Mouse (Mus musculus) kidney, embryonic 16.5 days (tissue): Measurements from ENCODE around the gene Hist1h1a. TPM values are rescaled to one million over a fixed set of nuclear protein-coding genes. Genes with fewer than 3 reads are reported as not detected.
"Not testable (repeated sequence)": the region's sequence is repeated elsewhere in the genome, so short reads cannot be mapped to it uniquely, and the experiment has no call there.

Experiments
- ATAC-seq: fragments of 200-750 bp; cut with Nextera tagmentation; 2 replicates; pipeline ENCODE4 v1.8.0; 2017; ENCODE audit warnings: moderate TSS enrichment; ENCODE audit not compliant: low FRiP score, low TSS enrichment
- H3K27ac ChIP-seq: fragments of 300-500 bp; sonication (generic); 2 replicates; pipeline ENCODE4 v1.5.1; 2014; ENCODE audit warnings: low read length
- H3K27me3 ChIP-seq: fragments of 300-500 bp; sonication (generic); 2 replicates; pipeline ENCODE4 v1.6.1; 2014; ENCODE audit warnings: low read length, control low read depth, mixed read lengths; ENCODE audit not compliant: insufficient read depth
- H3K36me3 ChIP-seq: fragments of 300-500 bp; sonication (generic); 2 replicates; pipeline ENCODE4 v1.6.1; 2014; ENCODE audit warnings: low read length, control low read depth, mixed read lengths; ENCODE audit not compliant: insufficient read depth
- H3K4me1 ChIP-seq: fragments of 300-500 bp; sonication (generic); 2 replicates; pipeline ENCODE4 v1.6.1; 2014; ENCODE audit warnings: low read length, control low read depth, mixed read lengths; ENCODE audit not compliant: insufficient read depth
- H3K4me2 ChIP-seq: fragments of 300-500 bp; sonication (generic); replicated peaks from 2 replicates; pipeline ENCODE4 v1.6.1; 2014; ENCODE audit warnings: low read depth, low read length
- H3K4me3 ChIP-seq: fragments of 300-500 bp; sonication (generic); 2 replicates; pipeline ENCODE4 v1.5.1; 2014; ENCODE audit warnings: mild to moderate bottlenecking, low read length
- H3K9ac ChIP-seq: fragments of 300-500 bp; sonication (generic); replicated peaks from 2 replicates; pipeline ENCODE4 v1.6.1; 2014; ENCODE audit warnings: low read length
- H3K9me3 ChIP-seq: fragments of 300-500 bp; sonication (generic); 2 replicates; pipeline ENCODE4 v1.6.1; 2016; ENCODE audit warnings: low read length, control low read depth
- WGBS: fragments of 180-500 bp; shearing (Covaris S2); extraction: QIAGEN DNeasy Blood & Tissue Kit; methylation state at CpG from one replicate; pipeline ENCODE4 v1.1.7; 2014; 5-methylcytosine and 5-hydroxymethylcytosine counted together
- polyA plus RNA-seq: library from polyadenylated mRNA; unstranded; fragments of >200 nt; fragmentation: Nextera tagmentation; extraction: Ambion mirVana; gene quantifications from 2 replicates; pipeline ENCODE4 v1.2.1, GENCODE M21; 2015

The Hist1h1a gene
- polyA plus RNA-seq, 1 experiment from 2014 or later = 1.7 TPM

GRCm38 (mm10) chr13:23757921-23758320 is 5.5 kb upstream of the Hist1h1a start:
- Histone ChIP-seq H3K4me1 (peaks cover 18% of the 10 kb centered on the region), H3K9me3 (no peaks in the 10 kb centered on the region), H3K27me3 (no peaks in the 10 kb centered on the region), H3K36me3 (no peaks in the 10 kb centered on the region), H3K4me2 (0 out of 2 replicates have a peak overlapping the region, but pooled peaks have one; percentile 31), H3K9ac (no peak overlapping the region), H3K27ac (0 out of 2 replicates have a peak overlapping the region, but pooled peaks have one; percentile 46), H3K4me3 (no peak overlapping the region)
- WGBS = 36% methylated on average over 3 of the region's 3 CpGs
- no peak for ATAC-seq

GRCm38 (mm10) chr13:23759251-23759771 is 4.2 kb upstream of the Hist1h1a start:
- Histone ChIP-seq H3K4me2 (no peak overlapping the region), H3K9me3 (no peaks in the 10 kb centered on the region), H3K4me1 (peaks cover 28% of the 10 kb centered on the region), H3K36me3 (no peaks in the 10 kb centered on the region), H3K9ac (no peak overlapping the region), H3K4me3 (no peak overlapping the region), H3K27ac (no peak overlapping the region), H3K27me3 (no peaks in the 10 kb centered on the region)
- WGBS = 67% methylated on average over 3 of the region's 3 CpGs
- ATAC-seq = no peak

- H3K27me3 ChIP-seq = no peaks in the 10 kb centered on the region
- WGBS = 81% methylated on average over 1 of the region's 1 CpGs
- H3K4me2 ChIP-seq = peak overlapping the region; percentile 90
- ATAC-seq = no peak
- H3K27ac ChIP-seq = peak overlapping the region; percentile 99
- H3K9ac ChIP-seq = peak overlapping the region; percentile 83
- no peaks in the 10 kb centered on the region for H3K36me3 ChIP-seq
- H3K4me3 ChIP-seq = peak overlapping the region; percentile 70
- peaks cover 31% of the 10 kb centered on the region for H3K4me1 ChIP-seq
- no peaks in the 10 kb centered on the region for H3K9me3 ChIP-seq
Observed at GRCm38 (mm10) chr13:23759916-23760239, 3.6 kb upstream of the Hist1h1a start.

- Histone ChIP-seq H3K36me3 (no peaks in the 10 kb centered on the region), H3K4me3 (peak overlapping the region; percentile 70), H3K9ac (peak overlapping the region; percentile 83), H3K27ac (peak overlapping the region; percentile 99), H3K9me3 (no peaks in the 10 kb centered on the region), H3K4me2 (peak overlapping the region; percentile 90), H3K27me3 (no peaks in the 10 kb centered on the region), H3K4me1 (peaks cover 31% of the 10 kb centered on the region)
- WGBS = 2% methylated on average over 18 of the region's 27 CpGs
- no peak for ATAC-seq
Observed at GRCm38 (mm10) chr13:23760240-23760971, 3.1 kb upstream of the Hist1h1a start.

DNA sequence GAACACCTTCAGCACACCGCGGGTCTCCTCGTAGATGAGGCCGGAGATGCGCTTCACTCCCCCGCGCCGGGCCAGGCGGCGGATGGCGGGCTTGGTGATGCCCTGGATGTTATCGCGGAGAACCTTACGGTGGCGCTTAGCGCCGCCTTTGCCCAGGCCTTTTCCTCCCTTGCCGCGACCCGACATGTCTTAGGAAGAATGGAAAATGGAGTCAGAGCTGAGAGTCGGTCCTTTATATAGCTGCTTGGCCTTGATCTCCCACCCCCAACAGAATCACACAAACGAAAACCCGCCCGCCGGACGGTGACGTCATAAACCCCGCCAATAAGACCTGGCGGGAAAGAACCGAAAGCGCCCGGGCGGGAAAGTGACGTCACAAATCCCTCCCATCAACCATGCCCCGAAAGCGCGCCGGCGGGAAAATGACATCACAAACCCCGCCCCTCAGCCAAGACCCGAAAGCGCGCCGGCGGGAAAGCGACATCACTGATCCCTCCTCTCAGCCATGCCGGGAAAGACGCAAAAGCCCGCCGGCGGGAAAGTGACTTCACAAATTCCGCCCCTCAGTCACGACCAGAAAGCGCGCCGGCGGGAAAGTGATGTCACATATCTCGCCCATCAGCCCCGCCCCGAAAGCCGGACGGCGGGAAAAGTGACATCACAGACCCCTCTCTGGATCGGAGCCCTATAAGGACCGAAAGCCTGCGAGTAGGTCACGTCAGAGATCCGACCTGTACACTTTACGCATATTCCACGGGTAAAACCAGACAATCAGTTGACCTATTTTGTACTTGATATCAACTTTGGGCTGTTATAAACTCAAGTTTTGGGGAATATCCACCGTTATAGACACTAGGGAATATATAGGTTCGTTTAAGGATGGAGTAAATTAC is 2.2 kb upstream of the Hist1h1a start, which contains the start of gene Hist1h4a:
Gene Hist1h4a (minus strand): TSS at position 259 of the 893 bp plus-strand sequence.
- H3K4me1 ChIP-seq = peaks cover 31% of the 10 kb centered on the region
- peak within 1 kb of the TSS; percentile 90 for H3K4me2 ChIP-seq
- under 1% methylated on average over 64 of the region's 72 CpGs for WGBS
- no peaks in the 10 kb centered on the region for H3K36me3 ChIP-seq
- no peaks in the 10 kb centered on the region for H3K9me3 ChIP-seq
- H3K27me3 ChIP-seq = no peaks in the 10 kb centered on the region
- peak within 1 kb of the TSS; percentile 83 for H3K9ac ChIP-seq
- H3K4me3 ChIP-seq = peak within 1 kb of the TSS; percentile 70
- peak within 1 kb of the TSS; percentile 99 for H3K27ac ChIP-seq
- ATAC-seq = peak; percentile 80

- WGBS = under 1% methylated on average over 28 of the region's 52 CpGs
- Histone ChIP-seq H3K4me3 (peak within 1 kb of the TSS; percentile 70), H3K4me1 (peaks cover 31% of the 10 kb centered on the region), H3K4me2 (peak within 1 kb of the TSS; percentile 90), H3K9ac (peak within 1 kb of the TSS; percentile 68), H3K27ac (peak within 1 kb of the TSS; percentile 99)
- not testable (repeated sequence) for H3K27me3 ChIP-seq, H3K36me3 ChIP-seq, H3K9me3 ChIP-seq
- ATAC-seq = peak; percentile 64
Observed at GRCm38 (mm10) chr13:23761871-23762821, 1.3 kb upstream of the Hist1h1a start, which contains the start of gene Hist1h3a. Hist1h3a (minus strand) TSS chr13:23762386.

DNA sequence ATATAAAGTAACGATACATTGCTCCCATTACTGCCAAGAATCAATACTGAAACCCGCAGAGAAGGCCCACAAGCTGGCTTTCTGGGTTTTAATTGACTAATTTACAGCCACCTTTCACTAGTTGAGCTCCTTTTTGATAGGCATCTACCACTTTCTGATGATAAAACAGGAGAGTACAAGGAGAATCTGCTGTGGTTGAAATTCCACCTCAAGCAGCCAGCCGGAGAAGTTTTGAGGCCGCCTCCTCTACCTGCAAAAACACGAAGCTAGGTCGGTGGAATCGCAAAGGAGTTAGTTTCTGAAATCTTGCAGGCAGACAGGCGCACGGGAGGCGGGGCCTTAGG is 252 bp upstream of the Hist1h1a start:
- H3K4me2 ChIP-seq = peak overlapping the region; percentile 90
- no peaks in the 10 kb centered on the region for H3K36me3 ChIP-seq
- no peaks in the 10 kb centered on the region for H3K27me3 ChIP-seq
- H3K4me1 ChIP-seq = peaks cover 24% of the 10 kb centered on the region
- H3K9me3 ChIP-seq = no peaks in the 10 kb centered on the region
- H3K27ac ChIP-seq = peak overlapping the region; percentile 99
- no peak for ATAC-seq
- H3K9ac ChIP-seq = peak overlapping the region; percentile 68
- H3K4me3 ChIP-seq = peak overlapping the region; percentile 70
- under 1% methylated on average over 10 of the region's 10 CpGs for WGBS

GRCm38 (mm10) chr13:23764324-23765171 is 1.1 kb downstream of the Hist1h1a start:
- no peak for ATAC-seq
- Histone ChIP-seq H3K27me3 (no peaks in the 10 kb centered on the region), H3K27ac (peak overlapping the region; percentile 99), H3K9ac (peak overlapping the region; percentile 83), H3K4me2 (peak overlapping the region; percentile 90), H3K4me1 (peaks cover 24% of the 10 kb centered on the region), H3K36me3 (no peaks in the 10 kb centered on the region), H3K9me3 (no peaks in the 10 kb centered on the region), H3K4me3 (peak overlapping the region; percentile 70)
- 42% methylated on average over 12 of the region's 12 CpGs for WGBS
